Mouse (Mus musculus): Measurements from ENCODE around the gene Thop1. TPM values are rescaled to one million over a fixed set of nuclear protein-coding genes. Genes with fewer than 3 reads are reported as not detected.

Gene Thop1
- total and polyA plus RNA-seq, 3 experiments = 81.1 to 123 (median 94.5) TPM

DNA sequence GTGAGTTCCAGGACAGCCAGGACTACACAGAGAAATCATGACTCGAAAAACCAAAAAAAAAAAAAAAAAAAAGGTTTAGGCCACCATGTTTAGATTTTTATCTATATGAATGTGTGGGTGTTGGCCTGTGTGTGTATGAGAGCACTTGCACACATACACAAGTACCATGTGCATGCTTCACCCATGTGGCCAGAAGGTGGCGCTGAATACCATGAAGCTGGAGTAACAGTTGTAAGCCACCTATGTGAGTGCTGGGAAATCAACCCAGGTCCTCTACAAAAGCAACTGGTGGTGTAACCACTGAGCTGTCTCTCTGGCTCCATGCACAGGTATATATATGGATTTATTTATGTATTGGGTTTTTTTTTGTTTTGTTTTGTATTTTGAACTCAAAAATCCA is 17.2 kb downstream of the Thop1 start:
- no peak overlapping the region for H3K4me2 ChIP-seq (ENCODE audit: insufficient read depth, low read depth, poor library complexity, severe bottlenecking)
- in situ Hi-C loops (cut with MboI; ENCODE audit: low pct_ligation_motif_present, low pct_unique_long_range_greater_than_20kb, low sequenced_read_pairs) (no loop called here), dilution Hi-C loops (cut with MboI; ENCODE audit: extremely low pct_ligation_motif_present, extremely low pct_unique_long_range_greater_than_20kb, low sequenced_read_pairs) (no loop called here)
- H3K9ac ChIP-seq (ENCODE audit: insufficient read depth, low read depth) = no peak overlapping the region
- H3K27ac ChIP-seq (ENCODE audit: insufficient read depth, low read depth) = no peak overlapping the region
- H3K27me3 ChIP-seq (replicated peaks) = no peaks in the 10 kb centered on the region
- no peaks in the 10 kb centered on the region for H3K4me1 ChIP-seq (ENCODE audit: control insufficient read depth in 1 of 2, insufficient read depth in 2 of 2)
- DNase-seq (ENCODE audit: extremely low read depth) = peak; percentile 35
- H3K79me2 ChIP-seq (replicated peaks; ENCODE audit: control insufficient read depth, extremely low read depth, insufficient read depth, poor library complexity, severe bottlenecking) = no peaks in the 10 kb centered on the region
- no peak for TF ChIP-seq UBTF (IDR thresholded peaks at IDR 0.05; ENCODE audit: low read depth, low read length)
- no peak for TF ChIP-seq TBP (conservative IDR thresholded peaks at IDR 0.05; ENCODE audit: low read depth, low read length)
- no peak for TF ChIP-seq NRF1 (IDR thresholded peaks at IDR 0.05; ENCODE audit: low read depth, low read length)
- 0 out of 2 replicates have a peak, but pooled peaks have one; percentile 16 for TF ChIP-seq MYC (IDR thresholded peaks at IDR 0.05; ENCODE audit: low read depth, low read length)
- TF ChIP-seq SIN3A (IDR thresholded peaks at IDR 0.05; ENCODE audit: low read length) = no peak
- no peak for TF ChIP-seq CHD2 (IDR thresholded peaks at IDR 0.05; ENCODE audit: low read length)
- TF ChIP-seq E2F4 (IDR thresholded peaks at IDR 0.05; ENCODE audit: insufficient replicate concordance, low read depth, low read length) = no peak
- peak; percentile 56 for TF ChIP-seq SMC3 (IDR thresholded peaks at IDR 0.05; ENCODE audit: low read depth, low read length)
- TF ChIP-seq RCOR1 (conservative IDR thresholded peaks at IDR 0.05; ENCODE audit: low read depth, low read length) = no peak
- peak; percentile 52 for TF ChIP-seq RAD21 (IDR thresholded peaks at IDR 0.05; ENCODE audit: low read depth, low read length)
- no peak for TF ChIP-seq ZNF384 (IDR thresholded peaks at IDR 0.05; ENCODE audit: low read depth, low read length)
- no peak for TF ChIP-seq HCFC1 (IDR thresholded peaks at IDR 0.05; ENCODE audit: low read depth, low read length)
- no peak for TF ChIP-seq BHLHE40 (IDR thresholded peaks at IDR 0.05; ENCODE audit: low read depth, low read length)
- TF ChIP-seq JUND (conservative IDR thresholded peaks at IDR 0.05; ENCODE audit: low read depth, low read length) = no peak
- no peak for TF ChIP-seq POLR2A (IDR thresholded peaks at IDR 0.05; ENCODE audit: low read depth, low read length)
- no peak for TF ChIP-seq ZKSCAN1 (IDR thresholded peaks at IDR 0.05; ENCODE audit: borderline replicate concordance, low read depth, low read length)
- TF ChIP-seq POLR2AphosphoS2 (IDR thresholded peaks at IDR 0.05; ENCODE audit: low read depth, low read length) = no peak
- no peak for TF ChIP-seq ZC3H11A (IDR thresholded peaks at IDR 0.05; ENCODE audit: low read depth, low read length)
- TF ChIP-seq TCF12 (IDR thresholded peaks at IDR 0.05; ENCODE audit: low read depth, low read length) = no peak
- no peak for TF ChIP-seq ETS1 (conservative IDR thresholded peaks at IDR 0.05; ENCODE audit: low read depth, low read length)
- TF ChIP-seq ZMIZ1 (IDR thresholded peaks at IDR 0.05; ENCODE audit: low read depth, low read length) = no peak
- no peak for TF ChIP-seq CHD1 (IDR thresholded peaks at IDR 0.05; ENCODE audit: low read depth, low read length)
- no peak for TF ChIP-seq GABPA (IDR thresholded peaks at IDR 0.05; ENCODE audit: insufficient replicate concordance, low read depth, low read length)
- TF ChIP-seq CTCF (conservative IDR thresholded peaks at IDR 0.05 in 1 of 2, IDR thresholded peaks at IDR 0.05 in 1 of 2; ENCODE audit: low read depth in 2 of 2, low read length in 2 of 2) = peak; percentile 14 to 57; a peak in 2 of 4 replicates
- no peak for TF ChIP-seq NELFE (IDR thresholded peaks at IDR 0.05; ENCODE audit: low read depth, low read length)
- no peak for TF ChIP-seq JUN (IDR thresholded peaks at IDR 0.05; ENCODE audit: insufficient read depth, low read depth, low read length)
- H3K4me3 ChIP-seq (replicated peaks in 1 of 3; ENCODE audit: low read depth in 2 of 3, low read length in 2 of 3, poor library complexity in 1 of 3) = no peak overlapping the region
- peaks cover 2% of the 10 kb centered on the region for H3K9me3 ChIP-seq (replicated peaks; ENCODE audit: low read length)
- H3K36me3 ChIP-seq (replicated peaks in 1 of 2; ENCODE audit: control insufficient read depth in 1 of 2, insufficient read depth in 1 of 2, low read length in 1 of 2) = peaks cover 9 to 26% of the 10 kb centered on the region in 2 experiments

All from CH12.LX (cell line).